Mouse (Mus musculus): Measurements from ENCODE around the gene Asic4. TPM values are rescaled to one million over a fixed set of nuclear protein-coding genes. Genes with fewer than 3 reads are reported as not detected.
A peak's percentile ranks its signal among the peaks of the same experiment; 100 is the strongest.

Gene Asic4
- 28.7 and 28.8 TPM in 2 replicates for polyA plus RNA-seq (2015; fragmentation: Nextera tagmentation; extraction: Ambion mirVana)

GRCm38 (mm10) chr1:75450314-75451005, at the start of gene Asic4:
Asic4 (plus strand) TSS chr1:75450436.
- peaks cover 48% of the 10 kb centered on the region for H3K27me3 ChIP-seq
- no peak for ATAC-seq (ENCODE audit: low read depth)

DNA sequence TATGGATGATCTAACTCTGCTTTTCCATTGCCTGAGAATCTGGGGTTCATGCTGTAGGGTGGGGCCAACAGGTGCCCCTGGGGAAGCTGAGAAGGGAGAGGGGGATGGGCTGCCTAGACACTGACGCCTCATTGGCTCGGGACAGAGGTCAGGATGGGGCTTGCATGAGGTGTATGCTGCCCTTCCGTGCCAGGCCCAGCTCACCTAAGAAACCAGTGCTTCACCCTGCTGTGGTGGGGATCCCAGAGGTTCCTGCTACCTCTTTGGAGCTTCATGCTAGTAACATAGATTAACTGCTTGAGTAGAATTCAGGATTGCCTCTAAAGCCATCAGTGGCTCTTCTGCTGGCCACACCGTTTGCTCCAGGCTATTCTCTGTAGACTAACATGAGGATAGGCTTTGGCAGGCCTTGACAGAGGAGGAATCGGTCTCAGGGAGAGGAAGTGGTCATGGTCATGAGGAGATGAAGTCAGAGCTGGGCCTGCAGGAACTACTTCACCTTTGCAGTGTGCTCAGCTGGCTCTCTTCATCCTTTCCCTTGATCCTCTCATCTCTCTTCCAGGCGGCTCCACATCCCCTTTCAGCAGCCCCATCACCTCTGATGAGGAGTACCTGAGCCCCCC, 49.6 kb upstream of the Asic4 start:
- Histone ChIP-seq H3K9me3 (no peaks in the 10 kb centered on the region), H3K4me3 (peak overlapping the region; percentile 17; the same call in 1 of the 2 replicates), H3K4me2 (peak overlapping the region; percentile 44), H3K36me3 (peaks cover 40% of the 10 kb centered on the region), H3K4me1 (replicated peaks) (peaks cover 30% of the 10 kb centered on the region), H3K9ac (peak overlapping the region; percentile 60; the same call in 1 of the 2 replicates), H3K27me3 (no peaks in the 10 kb centered on the region), H3K27ac (replicated peaks) (peak overlapping the region; percentile 77)
- WGBS: 45% methylated on average over 6 of the region's 6 CpGs
- ATAC-seq (ENCODE audit: low read depth): peak; percentile 16

More at GRCm38 (mm10) chr1:75450314-75451005, at the start of gene Asic4:
- Histone ChIP-seq H3K4me2 (peak within 1 kb of the TSS; percentile 71), H3K4me1 (replicated peaks) (peaks cover 97% of the 10 kb centered on the region), H3K36me3 (no peaks in the 10 kb centered on the region), H3K4me3 (peak within 1 kb of the TSS; percentile 44), H3K9ac (peak within 1 kb of the TSS; percentile 77), H3K9me3 (no peaks in the 10 kb centered on the region), H3K27ac (replicated peaks) (peak within 1 kb of the TSS; percentile 79)
- WGBS: 2% methylated on average over 35 of the region's 35 CpGs

DNA sequence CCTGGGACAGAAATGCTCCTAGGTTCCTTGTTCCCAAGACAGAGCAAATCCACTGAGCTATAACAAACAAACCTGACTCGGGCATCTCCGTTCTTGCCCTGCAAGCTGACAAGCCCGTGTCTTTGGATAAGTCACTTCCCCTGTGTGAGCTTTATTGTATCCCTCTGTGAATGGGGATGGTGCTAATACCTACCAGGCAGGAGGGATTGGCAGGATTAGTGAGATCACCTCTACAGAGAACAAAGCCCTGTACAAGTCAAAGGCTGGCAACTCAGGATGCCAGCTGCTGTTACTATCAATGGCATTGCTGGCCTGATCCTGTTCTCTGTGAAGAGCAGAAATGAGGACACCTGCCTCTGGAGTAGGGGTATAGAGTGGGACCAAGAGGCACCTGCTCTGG, 44.7 kb upstream of the Asic4 start:
- peaks cover 65% of the 10 kb centered on the region for H3K36me3 ChIP-seq
- no peak for ATAC-seq (ENCODE audit: low read depth)

DNA sequence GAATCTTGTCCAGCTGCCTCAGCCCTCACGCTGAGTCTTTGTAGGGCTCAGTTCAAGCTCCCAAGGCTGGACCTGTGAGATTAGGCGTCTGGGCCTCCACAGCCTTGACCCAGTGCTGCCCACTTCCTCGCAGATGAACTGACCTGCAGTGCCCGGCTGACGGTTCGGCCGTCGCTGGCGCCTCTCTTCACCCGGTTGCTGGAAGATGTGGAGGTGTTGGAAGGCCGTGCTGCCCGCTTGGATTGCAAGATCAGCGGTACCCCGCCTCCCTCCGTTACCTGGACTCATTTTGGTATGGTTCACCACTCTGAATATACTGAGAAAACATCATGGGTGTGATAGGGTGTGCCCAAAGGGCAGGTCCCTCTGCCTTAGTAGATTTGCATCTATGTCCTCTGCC, 44.1 kb upstream of the Asic4 start:
- Histone ChIP-seq H3K27ac (replicated peaks) (no peak overlapping the region), H3K36me3 (peaks cover 62% of the 10 kb centered on the region)
- ATAC-seq (ENCODE audit: low read depth): no peak

More for the DNA sequence above, 44.7 kb upstream of the Asic4 start:
- Histone ChIP-seq H3K4me2 (no peak overlapping the region), H3K9ac (no peak overlapping the region), H3K9me3 (no peaks in the 10 kb centered on the region), H3K4me1 (replicated peaks) (peaks cover 5% of the 10 kb centered on the region), H3K27me3 (no peaks in the 10 kb centered on the region), H3K4me3 (no peak overlapping the region), H3K27ac (replicated peaks) (no peak overlapping the region)
- WGBS: 86% methylated on average over 3 of the region's 3 CpGs

DNA sequence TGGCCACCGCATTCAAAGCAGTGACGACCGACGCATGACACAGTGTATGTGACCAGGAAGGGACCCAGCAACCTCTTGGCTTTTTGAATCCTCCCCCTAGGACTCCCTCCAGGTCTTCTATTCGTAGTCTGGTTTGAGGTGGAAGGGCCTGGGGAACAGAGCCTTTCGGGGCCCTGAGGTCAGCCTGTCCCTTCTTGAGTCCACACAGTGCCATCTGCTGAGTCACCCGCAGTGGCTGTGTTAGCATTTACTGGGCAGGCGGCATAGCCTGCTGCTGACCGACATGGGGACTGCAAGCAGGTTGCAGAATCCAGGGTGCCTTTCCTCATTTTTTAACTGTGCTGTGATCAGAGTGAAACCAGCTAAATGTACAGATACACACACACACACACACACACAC, 43.2 kb upstream of the Asic4 start:
- no peak overlapping the region for H3K9ac ChIP-seq
- H3K27ac ChIP-seq (replicated peaks): no peak overlapping the region
- H3K27me3 ChIP-seq: no peaks in the 10 kb centered on the region
- 93% methylated on average over 9 of the region's 9 CpGs for WGBS
- no peak overlapping the region for H3K4me3 ChIP-seq
- no peak for ATAC-seq (ENCODE audit: low read depth)
- H3K36me3 ChIP-seq: peaks cover 55% of the 10 kb centered on the region
- H3K9me3 ChIP-seq: no peaks in the 10 kb centered on the region
- H3K4me1 ChIP-seq (replicated peaks): peaks cover 6% of the 10 kb centered on the region
- H3K4me2 ChIP-seq: no peak overlapping the region

More for the DNA sequence above, 44.1 kb upstream of the Asic4 start:
- Histone ChIP-seq H3K27me3 (no peaks in the 10 kb centered on the region), H3K9ac (no peak overlapping the region), H3K9me3 (no peaks in the 10 kb centered on the region), H3K4me3 (no peak overlapping the region), H3K4me1 (replicated peaks) (peaks cover 6% of the 10 kb centered on the region), H3K4me2 (no peak overlapping the region)
- 93% methylated on average over 15 of the region's 15 CpGs for WGBS

DNA sequence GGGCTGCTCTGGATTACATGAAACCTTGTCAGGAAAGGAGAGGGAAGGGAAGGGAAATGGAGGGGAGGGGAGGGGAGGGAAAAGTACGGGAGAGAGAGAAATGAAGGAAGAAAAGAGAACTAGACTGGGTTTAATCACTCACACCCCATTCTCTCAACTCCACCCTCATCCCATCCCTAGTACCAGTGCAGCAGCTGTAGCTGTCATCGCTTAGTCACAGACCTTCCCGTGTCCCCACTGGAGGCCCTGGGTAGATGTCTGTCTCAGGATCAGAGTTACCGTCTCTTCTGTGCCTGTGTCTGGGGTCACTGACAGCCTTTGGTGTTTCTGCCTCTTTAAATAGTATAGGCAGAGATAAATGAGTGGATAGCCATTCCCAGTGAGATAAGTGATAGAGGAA, 42.0 kb upstream of the Asic4 start:
- H3K9ac ChIP-seq: no peak overlapping the region
- H3K36me3 ChIP-seq: peaks cover 43% of the 10 kb centered on the region
- ATAC-seq (ENCODE audit: low read depth): no peak
- H3K27ac ChIP-seq (replicated peaks): no peak overlapping the region
- H3K9me3 ChIP-seq: no peaks in the 10 kb centered on the region
- no peak overlapping the region for H3K4me2 ChIP-seq
- H3K27me3 ChIP-seq: no peaks in the 10 kb centered on the region
- WGBS: 87% methylated on average over 4 of the region's 4 CpGs
- peaks cover 11% of the 10 kb centered on the region for H3K4me1 ChIP-seq (replicated peaks)
- no peak overlapping the region for H3K4me3 ChIP-seq

DNA sequence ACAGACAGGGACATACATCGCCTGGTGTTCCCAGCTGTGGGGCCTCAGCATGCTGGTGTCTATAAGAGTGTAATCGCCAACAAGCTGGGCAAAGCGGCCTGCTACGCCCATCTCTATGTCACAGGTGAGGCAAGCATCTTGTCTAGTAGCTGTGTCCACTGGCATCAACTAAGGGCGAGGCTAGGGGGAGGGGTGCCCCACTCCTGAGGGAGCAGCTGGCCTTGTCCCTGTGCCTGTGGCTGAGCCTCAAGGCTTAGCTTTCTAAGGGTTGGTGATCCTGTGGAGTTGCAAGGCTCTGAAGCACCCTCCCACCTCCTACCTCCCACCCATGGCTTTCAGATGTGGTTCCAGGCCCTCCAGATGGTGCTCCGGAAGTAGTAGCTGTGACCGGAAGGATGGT, 40.3 kb upstream of the Asic4 start:
- H3K27ac ChIP-seq (replicated peaks): no peak overlapping the region
- no peak overlapping the region for H3K4me2 ChIP-seq
- 93% methylated on average over 7 of the region's 7 CpGs for WGBS
- H3K4me1 ChIP-seq (replicated peaks): peaks cover 16% of the 10 kb centered on the region
- no peaks in the 10 kb centered on the region for H3K27me3 ChIP-seq
- no peak for ATAC-seq (ENCODE audit: low read depth)
- H3K9ac ChIP-seq: no peak overlapping the region
- H3K9me3 ChIP-seq: no peaks in the 10 kb centered on the region
- peaks cover 43% of the 10 kb centered on the region for H3K36me3 ChIP-seq
- H3K4me3 ChIP-seq: no peak overlapping the region

DNA sequence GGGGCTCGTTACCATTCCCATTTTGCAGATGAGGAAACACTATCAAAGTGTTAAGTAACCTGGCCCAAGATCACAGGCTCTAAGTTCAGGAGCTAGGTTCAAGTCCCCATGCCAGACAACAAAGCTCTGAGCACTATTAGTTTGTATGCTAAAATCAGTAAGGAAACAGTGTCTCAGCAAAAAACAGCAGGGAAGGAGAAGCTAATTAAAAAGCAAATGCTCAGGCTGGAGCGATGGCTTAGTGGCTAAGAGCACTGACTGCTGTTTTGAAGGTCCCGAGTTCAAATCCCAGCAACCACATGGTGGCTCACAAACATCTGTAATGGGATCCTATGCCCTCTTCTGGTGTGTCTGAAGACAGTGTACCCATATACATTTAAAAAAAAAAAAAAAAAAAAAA, 38.0 kb upstream of the Asic4 start:
- H3K9me3 ChIP-seq: no peaks in the 10 kb centered on the region
- no peak overlapping the region for H3K4me2 ChIP-seq
- no peak overlapping the region for H3K9ac ChIP-seq
- H3K27ac ChIP-seq (replicated peaks): no peak overlapping the region
- no peak overlapping the region for H3K4me3 ChIP-seq
- no peaks in the 10 kb centered on the region for H3K27me3 ChIP-seq
- ATAC-seq (ENCODE audit: low read depth): no peak
- peaks cover 41% of the 10 kb centered on the region for H3K36me3 ChIP-seq
- H3K4me1 ChIP-seq (replicated peaks): peaks cover 16% of the 10 kb centered on the region
- whole genome bisulfite sequencing: 91% methylated on average over 3 of the region's 3 CpGs

- Histone ChIP-seq H3K4me2 (no peak overlapping the region), H3K9me3 (no peaks in the 10 kb centered on the region), H3K27me3 (peaks cover 4% of the 10 kb centered on the region), H3K27ac (replicated peaks) (no peak overlapping the region), H3K9ac (no peak overlapping the region), H3K4me3 (no peak overlapping the region), H3K4me1 (replicated peaks) (peaks cover 16% of the 10 kb centered on the region), H3K36me3 (peaks cover 46% of the 10 kb centered on the region)
- WGBS: 58% methylated on average over 3 of the region's 3 CpGs
- ATAC-seq (ENCODE audit: low read depth): no peak
Measured at GRCm38 (mm10) chr1:75413749-75414148, 36.5 kb upstream of the Asic4 start.

- no peak for ATAC-seq (ENCODE audit: low read depth)
- Histone ChIP-seq H3K4me3 (peak overlapping the region; percentile 35; the same call in 1 of the 2 replicates), H3K4me1 (replicated peaks) (peaks cover 28% of the 10 kb centered on the region), H3K9ac (peak overlapping the region; percentile 66), H3K36me3 (peaks cover 17% of the 10 kb centered on the region; the same call in 1 of the 2 replicates), H3K27ac (replicated peaks) (no peak overlapping the region), H3K4me2 (peak overlapping the region; percentile 60), H3K27me3 (peaks cover 65% of the 10 kb centered on the region), H3K9me3 (no peaks in the 10 kb centered on the region)
- WGBS: 6% methylated on average over 20 of the region's 20 CpGs
Measured at GRCm38 (mm10) chr1:75421794-75422193, 28.4 kb upstream of the Asic4 start.

DNA sequence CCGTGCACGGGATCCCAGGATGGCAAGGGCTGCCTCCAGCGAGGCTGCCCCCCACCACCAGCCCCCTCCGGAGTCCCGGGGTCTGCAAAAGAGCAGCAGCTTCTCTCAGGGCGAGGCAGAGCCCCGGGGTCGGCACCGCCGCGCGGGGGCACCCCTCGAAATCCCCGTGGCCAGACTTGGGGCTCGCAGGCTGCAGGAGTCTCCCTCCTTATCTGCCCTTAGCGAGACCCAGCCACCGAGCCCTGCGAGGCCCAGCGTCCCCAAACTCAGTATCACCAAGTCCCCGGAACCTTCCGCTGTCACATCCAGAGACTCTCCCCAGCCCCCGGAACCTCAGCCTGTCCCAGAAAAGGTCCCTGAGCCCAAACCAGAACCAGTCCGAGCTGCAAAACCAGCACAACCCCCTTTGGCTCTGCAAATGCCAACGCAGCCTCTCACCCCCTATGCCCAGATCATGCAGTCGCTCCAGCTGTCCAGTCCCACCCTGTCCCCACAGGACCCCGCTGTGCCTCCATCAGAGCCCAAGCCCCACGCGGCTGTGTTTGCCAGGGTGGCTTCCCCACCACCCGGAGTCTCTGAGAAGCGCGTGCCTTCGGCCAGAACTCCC, 27.9 kb upstream of the Asic4 start:
- Histone ChIP-seq H3K9ac (peak overlapping the region; percentile 66), H3K36me3 (peaks cover 15% of the 10 kb centered on the region; the same call in 1 of the 2 replicates), H3K4me1 (replicated peaks) (peaks cover 28% of the 10 kb centered on the region), H3K9me3 (no peaks in the 10 kb centered on the region), H3K4me3 (peak overlapping the region; percentile 35), H3K27me3 (peaks cover 65% of the 10 kb centered on the region), H3K27ac (replicated peaks) (no peak overlapping the region), H3K4me2 (peak overlapping the region; percentile 60)
- no peak for ATAC-seq (ENCODE audit: low read depth)
- 6% methylated on average over 32 of the region's 32 CpGs for WGBS

DNA sequence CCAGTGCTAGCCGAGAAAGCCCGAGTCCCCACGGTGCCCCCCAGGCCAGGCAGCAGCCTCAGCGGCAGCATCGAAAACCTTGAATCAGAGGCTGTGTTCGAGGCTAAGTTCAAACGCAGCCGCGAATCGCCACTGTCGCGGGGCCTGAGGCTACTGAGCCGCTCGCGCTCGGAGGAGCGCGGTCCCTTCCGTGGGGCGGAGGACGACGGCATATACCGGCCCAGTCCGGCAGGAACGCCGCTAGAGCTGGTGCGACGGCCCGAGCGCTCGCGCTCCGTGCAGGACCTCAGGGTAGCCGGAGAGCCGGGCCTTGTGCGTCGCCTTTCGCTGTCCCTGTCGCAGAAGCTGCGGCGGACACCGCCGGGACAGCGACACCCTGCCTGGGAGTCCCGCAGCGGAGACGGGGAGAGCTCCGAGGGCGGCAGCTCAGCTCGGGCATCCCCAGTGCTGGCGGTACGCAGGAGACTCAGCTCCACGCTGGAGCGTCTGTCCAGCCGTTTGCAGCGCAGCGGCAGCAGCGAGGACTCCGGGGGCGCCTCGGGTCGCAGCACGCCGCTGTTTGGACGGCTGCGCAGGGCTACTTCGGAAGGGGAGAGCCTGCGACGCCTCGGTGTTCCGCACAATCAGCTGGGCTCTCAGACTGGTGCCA, 27.3 kb upstream of the Asic4 start:
- peak; percentile 26; the same call in 1 of the 2 replicates for ATAC-seq (ENCODE audit: low read depth)
- Histone ChIP-seq H3K9ac (peak overlapping the region; percentile 66), H3K4me2 (peak overlapping the region; percentile 60), H3K4me3 (peak overlapping the region; percentile 35), H3K27me3 (peaks cover 65% of the 10 kb centered on the region), H3K27ac (replicated peaks) (no peak overlapping the region), H3K9me3 (no peaks in the 10 kb centered on the region), H3K36me3 (peaks cover 9% of the 10 kb centered on the region; the same call in 1 of the 2 replicates), H3K4me1 (replicated peaks) (peaks cover 28% of the 10 kb centered on the region)
- whole genome bisulfite sequencing: 1% methylated on average over 71 of the region's 71 CpGs

All from neural tube, embryonic 13.5 days (tissue).